Comparison of ENCODE assay signal across 8 mouse cellular contexts in genomic region chr14:121450504-121451423, GRCm38 (mm10). TPM values are rescaled to one million over a fixed set of nuclear protein-coding genes. Genes with fewer than 3 reads are reported as not detected.
DNase-seq lines count a peak whose midpoint lies in the region; ATAC-seq lines count a peak whose summit lies in the region.

No protein-coding gene starts in this region.

- H3K9ac ChIP-seq in embryonic facial prominence, embryonic 13.5 days, result no peak overlapping the region
- no peak overlapping the region for H3K9ac ChIP-seq in midbrain, embryonic 12.5 days (replicated peaks)

- DNase-seq in 416B (ENCODE audit: low read depth), result peak; percentile 85
- DNase-seq in adrenal gland, postnatal 14 days, result peak; percentile 84
- DNase-seq in heart, adult 18-20 months, result peak; percentile 82 to 85
- DNase-seq in kidney, adult 11 months, result peak; percentile 64
- DNase-seq in limb, embryonic 10.5 days (ENCODE audit: low spot score), result peak; percentile 56
- peak; percentile 55 for DNase-seq in spleen, adult 12 weeks (ENCODE audit: low spot score)

- peak overlapping the region; percentile 30 for H3K4me3 ChIP-seq in embryonic facial prominence, embryonic 13.5 days
- H3K4me3 ChIP-seq in limb, embryonic 10.5 days, result peak overlapping the region; percentile 39
- no peak overlapping the region for H3K4me3 ChIP-seq in midbrain, embryonic 12.5 days

- no peak for ATAC-seq in embryonic facial prominence, embryonic 13.5 days (ENCODE audit: insufficient number of reproducible peaks, insufficient read depth, low FRiP score, low TSS enrichment, low read depth)
- ATAC-seq in midbrain, embryonic 12.5 days (ENCODE audit: low FRiP score, low read depth), result 0 out of 2 replicates have a peak, but pooled peaks have one; percentile 20

- H3K27ac ChIP-seq in embryonic facial prominence, embryonic 13.5 days, result no peak overlapping the region
- no peak overlapping the region for H3K27ac ChIP-seq in limb, embryonic 10.5 days
- H3K27ac ChIP-seq in midbrain, embryonic 12.5 days (replicated peaks), result no peak overlapping the region

- peaks cover 5% of the 10 kb centered on the region; the same call in 1 of the 2 replicates for H3K9me3 ChIP-seq in embryonic facial prominence, embryonic 13.5 days
- H3K9me3 ChIP-seq in limb, embryonic 10.5 days (replicated peaks), result no peaks in the 10 kb centered on the region
- H3K9me3 ChIP-seq in midbrain, embryonic 12.5 days, result 0 out of 2 replicates have a peak, but pooled peaks cover 4% of the 10 kb centered on the region

- H3K36me3 ChIP-seq in embryonic facial prominence, embryonic 13.5 days, result no peaks in the 10 kb centered on the region
- no peaks in the 10 kb centered on the region for H3K36me3 ChIP-seq in limb, embryonic 10.5 days
- H3K36me3 ChIP-seq in midbrain, embryonic 12.5 days, result no peaks in the 10 kb centered on the region

- H3K4me1 ChIP-seq in embryonic facial prominence, embryonic 13.5 days, result peaks cover 8% of the 10 kb centered on the region; the same call in 1 of the 2 replicates
- peaks cover 17% of the 10 kb centered on the region for H3K4me1 ChIP-seq in limb, embryonic 10.5 days
- peaks cover 10% of the 10 kb centered on the region; the same call in 1 of the 2 replicates for H3K4me1 ChIP-seq in midbrain, embryonic 12.5 days

- 17% methylated on average over 18 of the region's 18 CpGs for WGBS in embryonic facial prominence, embryonic 13.5 days
- 26% methylated on average over 18 of the region's 18 CpGs for WGBS in limb, embryonic 10.5 days
- WGBS in midbrain, embryonic 12.5 days, result 25% methylated on average over 18 of the region's 18 CpGs

- peak overlapping the region; percentile 59 for H3K4me2 ChIP-seq in embryonic facial prominence, embryonic 13.5 days
- H3K4me2 ChIP-seq in midbrain, embryonic 12.5 days (replicated peaks), result peak overlapping the region; percentile 47

- no peaks in the 10 kb centered on the region for H3K27me3 ChIP-seq in embryonic facial prominence, embryonic 13.5 days
- no peaks in the 10 kb centered on the region for H3K27me3 ChIP-seq in limb, embryonic 10.5 days (ENCODE audit: low read depth, poor library complexity, severe bottlenecking)
- peaks cover 4% of the 10 kb centered on the region; the same call in 1 of the 2 replicates for H3K27me3 ChIP-seq in midbrain, embryonic 12.5 days

RNA-seq across cellular contexts. Expression of gene Slc15a1, which starts 54.3 kb away (rescaled TPM):
- 0.22 and 0.23 TPM in 2 replicates for total RNA-seq in adrenal gland, postnatal 14 days (2021)
- polyA plus RNA-seq in embryonic facial prominence, embryonic 13.5 days (2015; fragmentation: Nextera tagmentation; extraction: Ambion mirVana), result 0.08 and 0.45 TPM in 2 replicates
- not detected for total RNA-seq in heart, adult 18-20 months (2021)
- not detected in 2 replicates for polyA plus RNA-seq in limb, embryonic 10.5 days (2016; fragmentation: Nextera tagmentation; extraction: Ambion mirVana)
- polyA plus RNA-seq in midbrain, embryonic 12.5 days (2016; fragmentation: Nextera tagmentation; extraction: Ambion mirVana), result 0.09 TPM in 1 of 2 replicates, not detected in the other
